Mouse (Mus musculus) embryonic facial prominence, embryonic 12.5 days (tissue): ENCODE measurements around the gene Sec63. TPM values are rescaled to one million over a fixed set of nuclear protein-coding genes. Genes with fewer than 3 reads are reported as not detected.

ENCODE experiments used
- ATAC-seq: fragments of 200-750 bp; cut with Nextera tagmentation; 2 replicates; pipeline ENCODE4 v1.8.0; 2017; ENCODE audit not compliant: insufficient number of reproducible peaks, insufficient read depth, low FRiP score, low TSS enrichment
- H3K27ac ChIP-seq: fragments of 300-500 bp; sonication (generic); 2 replicates; pipeline ENCODE4 v1.5.1; 2016; ENCODE audit warnings: mild to moderate bottlenecking
- H3K27me3 ChIP-seq: fragments of 300-500 bp; sonication (generic); 2 replicates; pipeline ENCODE4 v1.6.1; 2016; ENCODE audit warnings: mild to moderate bottlenecking, moderate library complexity
- H3K36me3 ChIP-seq: fragments of 300-500 bp; sonication (generic); 2 replicates; pipeline ENCODE4 v1.6.1; 2016; ENCODE audit warnings: mild to moderate bottlenecking
- H3K4me1 ChIP-seq: fragments of 300-500 bp; sonication (generic); 2 replicates; pipeline ENCODE4 v1.6.1; 2016
- H3K4me2 ChIP-seq: fragments of 300-500 bp; sonication (generic); replicated peaks from 2 replicates; pipeline ENCODE4 v1.6.1; 2016; ENCODE audit warnings: mild to moderate bottlenecking, moderate library complexity
- H3K4me3 ChIP-seq: fragments of 300-500 bp; sonication (generic); 2 replicates; pipeline ENCODE4 v1.5.1; 2016; ENCODE audit warnings: mild to moderate bottlenecking
- H3K9ac ChIP-seq: fragments of 300-500 bp; sonication (generic); 2 replicates; pipeline ENCODE4 v1.6.1; 2016; ENCODE audit warnings: mild to moderate bottlenecking, moderate library complexity
- H3K9me3 ChIP-seq: fragments of 300-500 bp; sonication (generic); 2 replicates; pipeline ENCODE4 v1.6.1; 2016; ENCODE audit warnings: mild to moderate bottlenecking, moderate library complexity
- WGBS: fragments of 180-500 bp; shearing (Covaris S2); methylation state at CpG from one replicate; pipeline ENCODE4 v1.1.7; 2016; 5-methylcytosine and 5-hydroxymethylcytosine counted together
- polyA plus RNA-seq: library from polyadenylated mRNA; unstranded; fragments of >200 nt; fragmentation: Nextera tagmentation; extraction: Ambion mirVana; gene quantifications from 2 replicates; pipeline ENCODE4 v1.2.1, GENCODE M21; 2016

Gene Sec63
- polyA plus RNA-seq, 1 experiment from 2014 or later, result 30.8 TPM

GRCm38 (mm10) chr10:42854838-42855237 lies 93.5 kb downstream of the Sec63 start:
- Histone ChIP-seq H3K36me3 (no peaks in the 10 kb centered on the region), H3K27ac (no peak overlapping the region), H3K9me3 (no peaks in the 10 kb centered on the region), H3K4me3 (no peak overlapping the region), H3K9ac (no peak overlapping the region), H3K27me3 (no peaks in the 10 kb centered on the region), H3K4me1 (peaks cover 11% of the 10 kb centered on the region), H3K4me2 (no peak overlapping the region)
- ATAC-seq, result no peak
- 59% methylated on average over 4 of the region's 4 CpGs for WGBS

- Histone ChIP-seq H3K27ac (no peak overlapping the region), H3K27me3 (no peaks in the 10 kb centered on the region)
- ATAC-seq, result no peak
Observed at GRCm38 (mm10) chr10:42855250-42855649, 94.0 kb downstream of the Sec63 start.

GRCm38 (mm10) chr10:42856574-42856973 lies 95.3 kb downstream of the Sec63 start:
- Histone ChIP-seq H3K9me3 (no peaks in the 10 kb centered on the region), H3K4me2 (no peak overlapping the region), H3K9ac (no peak overlapping the region), H3K4me3 (no peak overlapping the region), H3K36me3 (no peaks in the 10 kb centered on the region), H3K27me3 (no peaks in the 10 kb centered on the region), H3K27ac (no peak overlapping the region), H3K4me1 (peaks cover 20% of the 10 kb centered on the region)
- no peak for ATAC-seq
- WGBS, result 94% methylated on average over 9 of the region's 9 CpGs

More at GRCm38 (mm10) chr10:42855250-42855649, 94.0 kb downstream of the Sec63 start:
- WGBS, result 23% methylated on average over 5 of the region's 5 CpGs
- no peak overlapping the region for H3K4me2 ChIP-seq
- H3K9me3 ChIP-seq, result no peaks in the 10 kb centered on the region
- no peak overlapping the region for H3K4me3 ChIP-seq
- H3K9ac ChIP-seq, result no peak overlapping the region
- peaks cover 16% of the 10 kb centered on the region for H3K4me1 ChIP-seq
- H3K36me3 ChIP-seq, result no peaks in the 10 kb centered on the region

GRCm38 (mm10) chr10:42857021-42857420 lies 95.7 kb downstream of the Sec63 start:
- H3K4me3 ChIP-seq, result no peak overlapping the region
- no peaks in the 10 kb centered on the region for H3K36me3 ChIP-seq
- no peaks in the 10 kb centered on the region for H3K27me3 ChIP-seq
- H3K4me1 ChIP-seq, result peaks cover 20% of the 10 kb centered on the region
- H3K4me2 ChIP-seq, result no peak overlapping the region
- H3K9me3 ChIP-seq, result no peaks in the 10 kb centered on the region
- no peak for ATAC-seq
- H3K27ac ChIP-seq, result no peak overlapping the region
- no peak overlapping the region for H3K9ac ChIP-seq
- WGBS, result 97% methylated on average over 2 of the region's 2 CpGs

- Histone ChIP-seq H3K9ac (no peak overlapping the region), H3K36me3 (no peaks in the 10 kb centered on the region), H3K4me3 (peak overlapping the region; percentile 13; the same call in 1 of the 2 replicates), H3K4me2 (peak overlapping the region; percentile 35), H3K9me3 (no peaks in the 10 kb centered on the region), H3K27me3 (no peaks in the 10 kb centered on the region), H3K4me1 (peaks cover 33% of the 10 kb centered on the region), H3K27ac (peak overlapping the region; percentile 50)
- 17% methylated on average over 2 of the region's 2 CpGs for WGBS
- ATAC-seq, result no peak
Observed at GRCm38 (mm10) chr10:42859781-42860158, 98.5 kb downstream of the Sec63 start.

GRCm38 (mm10) chr10:42860159-42860911 lies 99.0 kb downstream of the Sec63 start, which contains the start of gene Scml4:
TSS of gene Scml4 (plus strand) at chr10:42860370.
- Histone ChIP-seq H3K9me3 (no peaks in the 10 kb centered on the region), H3K9ac (no peak within 1 kb of the TSS; the same call in 1 of the 2 replicates), H3K27ac (peak within 1 kb of the TSS; percentile 50), H3K27me3 (no peaks in the 10 kb centered on the region), H3K4me2 (peak within 1 kb of the TSS; percentile 35), H3K4me3 (peak within 1 kb of the TSS; percentile 13), H3K4me1 (peaks cover 30% of the 10 kb centered on the region), H3K36me3 (no peaks in the 10 kb centered on the region)
- WGBS, result 34% methylated on average over 17 of the region's 17 CpGs
- ATAC-seq, result no peak

- no peaks in the 10 kb centered on the region for H3K36me3 ChIP-seq
- H3K4me2 ChIP-seq, result no peak overlapping the region
- ATAC-seq, result no peak
- H3K27me3 ChIP-seq, result no peaks in the 10 kb centered on the region
- H3K9ac ChIP-seq, result no peak overlapping the region
- no peaks in the 10 kb centered on the region for H3K9me3 ChIP-seq
- no peak overlapping the region for H3K27ac ChIP-seq
- no peak overlapping the region for H3K4me3 ChIP-seq
- 73% methylated on average over 7 of the region's 7 CpGs for WGBS
- H3K4me1 ChIP-seq, result peaks cover 30% of the 10 kb centered on the region
Observed at GRCm38 (mm10) chr10:42861446-42861845, 100.2 kb downstream of the Sec63 start.

GRCm38 (mm10) chr10:42862102-42862740 lies 100.9 kb downstream of the Sec63 start:
- H3K4me3 ChIP-seq, result no peak overlapping the region
- H3K4me1 ChIP-seq, result peaks cover 30% of the 10 kb centered on the region
- no peak for ATAC-seq
- no peak overlapping the region; the same call in 1 of the 2 replicates for H3K4me2 ChIP-seq
- no peak overlapping the region for H3K9ac ChIP-seq
- H3K27ac ChIP-seq, result no peak overlapping the region
- H3K9me3 ChIP-seq, result no peaks in the 10 kb centered on the region
- no peaks in the 10 kb centered on the region for H3K36me3 ChIP-seq
- H3K27me3 ChIP-seq, result no peaks in the 10 kb centered on the region
- WGBS, result 49% methylated on average over 13 of the region's 13 CpGs

GRCm38 (mm10) chr10:42862806-42863205 lies 101.5 kb downstream of the Sec63 start:
- no peak overlapping the region for H3K9ac ChIP-seq
- H3K4me1 ChIP-seq, result peaks cover 30% of the 10 kb centered on the region
- 72% methylated on average over 4 of the region's 4 CpGs for WGBS
- no peaks in the 10 kb centered on the region for H3K9me3 ChIP-seq
- no peaks in the 10 kb centered on the region for H3K36me3 ChIP-seq
- H3K4me3 ChIP-seq, result no peak overlapping the region
- no peak overlapping the region for H3K27ac ChIP-seq
- H3K4me2 ChIP-seq, result no peak overlapping the region
- ATAC-seq, result no peak
- H3K27me3 ChIP-seq, result no peaks in the 10 kb centered on the region

- ATAC-seq, result no peak
- Histone ChIP-seq H3K27ac (no peak overlapping the region), H3K9me3 (no peaks in the 10 kb centered on the region), H3K9ac (no peak overlapping the region), H3K27me3 (no peaks in the 10 kb centered on the region), H3K36me3 (no peaks in the 10 kb centered on the region), H3K4me2 (peak overlapping the region; percentile 44), H3K4me3 (peak overlapping the region; percentile 12; the same call in 1 of the 2 replicates), H3K4me1 (peaks cover 30% of the 10 kb centered on the region)
- 55% methylated on average over 31 of the region's 31 CpGs for WGBS
Observed at GRCm38 (mm10) chr10:42863621-42864391, 102.5 kb downstream of the Sec63 start.

- 32% methylated on average over 5 of the region's 5 CpGs for WGBS
- Histone ChIP-seq H3K27ac (no peak overlapping the region), H3K4me1 (peaks cover 27% of the 10 kb centered on the region), H3K9me3 (no peaks in the 10 kb centered on the region), H3K4me3 (no peak overlapping the region), H3K27me3 (no peaks in the 10 kb centered on the region), H3K36me3 (no peaks in the 10 kb centered on the region), H3K9ac (no peak overlapping the region), H3K4me2 (peak overlapping the region; percentile 44; the same call in 1 of the 2 replicates)
- no peak for ATAC-seq
Observed at GRCm38 (mm10) chr10:42864696-42865095, 103.4 kb downstream of the Sec63 start.
